Mouse (Mus musculus): ENCODE measurements around the gene Pou2f2. TPM values are rescaled to one million over a fixed set of nuclear protein-coding genes. Genes with fewer than 3 reads are reported as not detected.

Pou2f2 gene
- polyA plus RNA-seq, 1 experiment from 2014 or later = 2.5 TPM

- WGBS = 72% methylated on average over 3 of the region's 3 CpGs
- Histone ChIP-seq H3K9ac (no peak overlapping the region), H3K27me3 (no peaks in the 10 kb centered on the region), H3K4me1 (peaks cover 9% of the 10 kb centered on the region), H3K36me3 (peaks cover 51% of the 10 kb centered on the region), H3K9me3 (replicated peaks) (no peaks in the 10 kb centered on the region), H3K4me2 (no peak overlapping the region), H3K4me3 (replicated peaks) (no peak overlapping the region), H3K27ac (no peak overlapping the region)
- ATAC-seq (replicated peaks; ENCODE audit: low FRiP score) = no peak
Measured at GRCm38 (mm10) chr7:25213099-25213498, 33.6 kb upstream of the Pou2f2 start.

GRCm38 (mm10) chr7:25210482-25210881 is 31.0 kb upstream of the Pou2f2 start:
- Histone ChIP-seq H3K4me1 (peaks cover 8% of the 10 kb centered on the region), H3K4me2 (no peak overlapping the region), H3K27ac (no peak overlapping the region), H3K4me3 (replicated peaks) (no peak overlapping the region), H3K36me3 (peaks cover 52% of the 10 kb centered on the region), H3K9me3 (replicated peaks) (no peaks in the 10 kb centered on the region), H3K27me3 (no peaks in the 10 kb centered on the region), H3K9ac (no peak overlapping the region)
- no peak for ATAC-seq (replicated peaks; ENCODE audit: low FRiP score)
- 75% methylated on average over 4 of the region's 4 CpGs for WGBS

GRCm38 (mm10) chr7:25209161-25209622 is 29.7 kb upstream of the Pou2f2 start:
- H3K27ac ChIP-seq = no peak overlapping the region
- H3K36me3 ChIP-seq = peaks cover 49% of the 10 kb centered on the region
- peak; percentile 44 for ATAC-seq (replicated peaks; ENCODE audit: low FRiP score)
- no peaks in the 10 kb centered on the region for H3K27me3 ChIP-seq
- WGBS = 45% methylated on average over 3 of the region's 3 CpGs
- no peak overlapping the region for H3K4me2 ChIP-seq
- H3K9ac ChIP-seq = no peak overlapping the region
- H3K4me1 ChIP-seq = peaks cover 13% of the 10 kb centered on the region
- no peaks in the 10 kb centered on the region for H3K9me3 ChIP-seq (replicated peaks)
- H3K4me3 ChIP-seq (replicated peaks) = no peak overlapping the region

GRCm38 (mm10) chr7:25206094-25206830 is 26.7 kb upstream of the Pou2f2 start:
- Histone ChIP-seq H3K4me3 (replicated peaks) (no peak overlapping the region), H3K36me3 (peaks cover 42% of the 10 kb centered on the region), H3K4me2 (no peak overlapping the region), H3K4me1 (peaks cover 13% of the 10 kb centered on the region), H3K9ac (no peak overlapping the region), H3K9me3 (replicated peaks) (no peaks in the 10 kb centered on the region), H3K27ac (no peak overlapping the region), H3K27me3 (no peaks in the 10 kb centered on the region)
- WGBS = 77% methylated on average over 16 of the region's 16 CpGs
- ATAC-seq (replicated peaks; ENCODE audit: low FRiP score) = no peak

GRCm38 (mm10) chr7:25205355-25206093 is 26.0 kb upstream of the Pou2f2 start:
- Histone ChIP-seq H3K9me3 (replicated peaks) (no peaks in the 10 kb centered on the region), H3K27ac (no peak overlapping the region), H3K4me3 (replicated peaks) (no peak overlapping the region), H3K36me3 (peaks cover 36% of the 10 kb centered on the region), H3K4me1 (peaks cover 13% of the 10 kb centered on the region), H3K27me3 (no peaks in the 10 kb centered on the region), H3K9ac (no peak overlapping the region), H3K4me2 (no peak overlapping the region)
- no peak for ATAC-seq (replicated peaks; ENCODE audit: low FRiP score)
- 69% methylated on average over 16 of the region's 16 CpGs for WGBS

GRCm38 (mm10) chr7:25203624-25204023 is 24.1 kb upstream of the Pou2f2 start:
- H3K4me3 ChIP-seq (replicated peaks) = no peak overlapping the region
- peaks cover 23% of the 10 kb centered on the region for H3K36me3 ChIP-seq
- H3K9me3 ChIP-seq (replicated peaks) = no peaks in the 10 kb centered on the region; the same call in 1 of the 2 replicates
- H3K27ac ChIP-seq = no peak overlapping the region
- WGBS = 71% methylated on average over 20 of the region's 20 CpGs
- no peak overlapping the region for H3K9ac ChIP-seq
- no peak for ATAC-seq (replicated peaks; ENCODE audit: low FRiP score)
- H3K4me2 ChIP-seq = no peak overlapping the region
- no peaks in the 10 kb centered on the region for H3K27me3 ChIP-seq
- H3K4me1 ChIP-seq = peaks cover 7% of the 10 kb centered on the region

- WGBS = 58% methylated on average over 10 of the region's 10 CpGs
- no peak overlapping the region for H3K9ac ChIP-seq
- ATAC-seq (replicated peaks; ENCODE audit: low FRiP score) = 0 out of 2 replicates have a peak, but pooled peaks have one; percentile 18
- H3K4me2 ChIP-seq = no peak overlapping the region
- no peaks in the 10 kb centered on the region; the same call in 1 of the 2 replicates for H3K9me3 ChIP-seq (replicated peaks)
- no peak overlapping the region for H3K27ac ChIP-seq
- peaks cover 3% of the 10 kb centered on the region; the same call in 1 of the 2 replicates for H3K4me1 ChIP-seq
- no peak overlapping the region for H3K4me3 ChIP-seq (replicated peaks)
- H3K27me3 ChIP-seq = no peaks in the 10 kb centered on the region
- peaks cover under 1% of the 10 kb centered on the region for H3K36me3 ChIP-seq
Measured at GRCm38 (mm10) chr7:25197384-25198018, 18.0 kb upstream of the Pou2f2 start.

DNA sequence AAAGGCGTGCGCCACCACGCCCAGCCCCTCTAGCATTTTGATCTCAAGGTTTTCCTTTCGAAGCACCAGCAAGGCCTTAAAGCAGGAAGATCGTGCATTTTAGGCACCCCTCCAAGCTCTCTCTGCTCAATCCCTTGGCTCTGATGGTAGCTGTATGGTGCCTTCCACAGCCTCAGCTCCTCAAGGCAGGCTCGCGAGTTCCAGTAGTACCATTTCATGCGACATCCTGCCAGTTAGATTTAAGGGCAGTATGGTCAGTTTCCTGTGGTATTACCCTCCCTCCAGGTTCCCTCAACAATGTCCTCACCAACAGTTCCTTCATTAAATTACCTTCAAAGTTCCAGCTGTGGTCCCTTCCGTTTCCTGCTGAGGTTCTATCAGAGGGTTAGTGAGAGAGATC is 16.6 kb upstream of the Pou2f2 start:
- no peak overlapping the region for H3K27ac ChIP-seq
- no peak for ATAC-seq (replicated peaks; ENCODE audit: low FRiP score)
- peaks cover 3% of the 10 kb centered on the region; the same call in 1 of the 2 replicates for H3K4me1 ChIP-seq
- no peaks in the 10 kb centered on the region for H3K36me3 ChIP-seq
- H3K9me3 ChIP-seq (replicated peaks) = no peaks in the 10 kb centered on the region; the same call in 1 of the 2 replicates
- H3K27me3 ChIP-seq = no peaks in the 10 kb centered on the region
- no peak overlapping the region for H3K9ac ChIP-seq
- WGBS = 81% methylated on average over 9 of the region's 9 CpGs
- H3K4me3 ChIP-seq (replicated peaks) = no peak overlapping the region
- H3K4me2 ChIP-seq = no peak overlapping the region

DNA sequence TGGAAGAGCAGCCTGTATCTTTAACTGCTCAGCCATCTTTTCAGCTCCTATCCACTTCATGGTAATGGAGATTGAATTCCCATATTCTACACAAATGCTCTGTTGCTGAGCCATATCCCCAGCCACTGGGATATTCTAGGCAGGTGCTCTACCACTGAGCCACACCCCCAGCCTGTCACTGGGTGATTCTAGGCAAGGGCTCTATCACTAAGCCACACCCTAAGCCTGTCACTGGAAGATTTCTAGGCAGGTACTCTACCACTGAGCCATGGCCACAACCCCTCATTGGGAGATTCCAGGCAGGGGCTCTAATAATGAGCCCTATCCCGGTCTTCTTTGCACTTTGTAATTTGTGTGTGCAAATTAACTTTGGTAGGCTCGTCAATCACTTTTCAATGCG is 15.6 kb upstream of the Pou2f2 start:
- peak; percentile 43; the same call in 1 of the 2 replicates for ATAC-seq (replicated peaks; ENCODE audit: low FRiP score)
- no peak overlapping the region for H3K27ac ChIP-seq
- 79% methylated on average over 3 of the region's 3 CpGs for WGBS
- peaks cover 3% of the 10 kb centered on the region; the same call in 1 of the 2 replicates for H3K4me1 ChIP-seq
- no peak overlapping the region for H3K9ac ChIP-seq
- no peak overlapping the region for H3K4me3 ChIP-seq (replicated peaks)
- no peaks in the 10 kb centered on the region for H3K27me3 ChIP-seq
- no peaks in the 10 kb centered on the region; the same call in 1 of the 2 replicates for H3K9me3 ChIP-seq (replicated peaks)
- H3K36me3 ChIP-seq = no peaks in the 10 kb centered on the region
- no peak overlapping the region for H3K4me2 ChIP-seq

- Histone ChIP-seq H3K9ac (no peak overlapping the region), H3K36me3 (no peaks in the 10 kb centered on the region)
Measured at GRCm38 (mm10) chr7:25192110-25192509, 12.6 kb upstream of the Pou2f2 start.

DNA sequence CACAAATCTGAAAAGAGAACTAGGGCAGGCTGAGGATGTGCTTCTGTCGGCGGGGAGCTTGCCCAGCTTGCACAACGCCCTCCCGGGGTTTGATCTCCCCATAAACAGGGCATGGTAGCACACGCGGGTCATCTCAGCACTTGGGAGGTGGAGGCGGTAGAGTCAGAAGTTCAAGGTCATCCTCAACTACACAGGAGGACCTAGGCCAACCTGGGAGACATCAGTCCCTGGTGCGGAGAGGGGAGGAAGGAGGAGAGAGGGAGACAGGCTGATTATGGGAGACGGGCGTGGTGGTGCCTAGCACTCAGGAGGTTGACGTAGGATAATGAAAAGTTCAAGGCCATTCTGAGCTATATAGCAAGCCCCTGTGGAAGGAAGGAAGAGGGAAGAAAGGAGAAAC is 11.3 kb upstream of the Pou2f2 start:
- Histone ChIP-seq H3K4me2 (no peak overlapping the region), H3K9ac (no peak overlapping the region), H3K9me3 (replicated peaks) (no peaks in the 10 kb centered on the region), H3K4me1 (no peaks in the 10 kb centered on the region; the same call in 1 of the 2 replicates), H3K27ac (no peak overlapping the region), H3K27me3 (peaks cover 7% of the 10 kb centered on the region), H3K36me3 (no peaks in the 10 kb centered on the region), H3K4me3 (replicated peaks) (no peak overlapping the region)
- ATAC-seq (replicated peaks; ENCODE audit: low FRiP score) = no peak
- WGBS = 83% methylated on average over 11 of the region's 11 CpGs

More at GRCm38 (mm10) chr7:25192110-25192509, 12.6 kb upstream of the Pou2f2 start:
- Histone ChIP-seq H3K27me3 (no peaks in the 10 kb centered on the region), H3K4me3 (replicated peaks) (no peak overlapping the region), H3K4me2 (no peak overlapping the region), H3K9me3 (replicated peaks) (no peaks in the 10 kb centered on the region), H3K4me1 (no peaks in the 10 kb centered on the region; the same call in 1 of the 2 replicates), H3K27ac (no peak overlapping the region)
- WGBS = 81% methylated on average over 8 of the region's 8 CpGs
- ATAC-seq (replicated peaks; ENCODE audit: low FRiP score) = no peak

Data from kidney, embryonic 15.5 days (tissue).